Comparison of ENCODE assay signal across 13 mouse cellular contexts in the genomic region with DNA sequence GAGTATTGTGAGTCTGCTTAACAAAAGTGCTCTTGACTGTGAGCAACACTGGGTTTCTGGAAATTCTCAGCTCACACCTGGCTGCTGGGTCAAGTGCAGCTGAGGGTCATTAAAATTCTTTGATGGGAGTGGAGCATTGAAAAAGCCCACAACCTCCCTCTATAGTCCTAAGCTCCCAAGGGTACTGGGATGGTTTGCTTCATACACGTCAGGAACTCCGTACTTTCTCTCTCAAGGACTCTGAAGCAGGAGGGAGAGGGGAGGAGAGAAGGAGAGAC. TPM values are rescaled to one million over a fixed set of nuclear protein-coding genes. Genes with fewer than 3 reads are reported as not detected.
DNase-seq lines count a peak whose midpoint lies in the region; ATAC-seq and TF ChIP-seq lines count a peak whose summit lies in the region.
"Had no signal": no experiment of that assay in that cellular context is flagged by ENCODE, and none has a peak within 500 bp of the region (broad histone marks: within the 10 kb centered on the region; RNA-seq: fewer than 3 reads in every experiment).

No protein-coding gene starts in this region.

- no peak for TF ChIP-seq CTCF in MEL (IDR thresholded peaks at IDR 0.05 in 2 of 3, conservative IDR thresholded peaks at IDR 0.05 in 1 of 3; ENCODE audit: control insufficient read depth in 1 of 3, insufficient read depth in 1 of 3, low read depth in 2 of 3, low read length in 3 of 3, poor library complexity in 1 of 3, severe bottlenecking in 1 of 3)
- no peak for TF ChIP-seq CTCF in heart, postnatal 0 days (IDR thresholded peaks at IDR 0.05; ENCODE audit: low read depth)

- TF ChIP-seq EP300 in MEL (IDR thresholded peaks at IDR 0.05; ENCODE audit: low read depth in 1 of 2, low read length in 2 of 2), result no peak
- TF ChIP-seq EP300 in heart, postnatal 0 days (IDR thresholded peaks at IDR 0.05; ENCODE audit: low read depth), result no peak

- H3K79me2 ChIP-seq in MEL (ENCODE audit: control insufficient read depth, insufficient read depth, low read length, poor library complexity), result no peaks in the 10 kb centered on the region

- H3K4me2 ChIP-seq in embryonic facial prominence, embryonic 11.5 days (ENCODE audit: low read depth, low read length), result no peak overlapping the region
- H3K4me2 ChIP-seq in heart, postnatal 0 days (ENCODE audit: low read depth, low read length), result peak overlapping the region; percentile 40
- H3K4me2 ChIP-seq in lung, embryonic 16.5 days (ENCODE audit: low read depth, low read length), result 0 out of 2 replicates have a peak overlapping the region, but pooled peaks have one; percentile 26
- H3K4me2 ChIP-seq: embryonic facial prominence, embryonic 15.5 days had no signal

- H3K9ac ChIP-seq in embryonic facial prominence, embryonic 11.5 days (replicated peaks; ENCODE audit: low read length), result no peak overlapping the region
- peak overlapping the region; percentile 53 for H3K9ac ChIP-seq in MEL (ENCODE audit: control insufficient read depth, low read depth, low read length, poor library complexity, severe bottlenecking)
- no peak overlapping the region for H3K9ac ChIP-seq in heart, postnatal 0 days (replicated peaks; ENCODE audit: low read depth, low read length)
- no peak overlapping the region; the same call in 1 of the 2 replicates for H3K9ac ChIP-seq in lung, embryonic 16.5 days (ENCODE audit: low read length)
- H3K9ac ChIP-seq: embryonic facial prominence, embryonic 15.5 days; forebrain, postnatal 0 days had no signal

- H3K4me3 ChIP-seq in embryonic facial prominence, embryonic 11.5 days (ENCODE audit: low read depth, low read length), result no peak overlapping the region
- no peak overlapping the region for H3K4me3 ChIP-seq in embryonic facial prominence, embryonic 10.5 days
- H3K4me3 ChIP-seq in MEL (ENCODE audit: control insufficient read depth in 1 of 2, insufficient read depth in 1 of 2, low read depth in 2 of 2, low read length in 2 of 2), result no peak overlapping the region
- no peak overlapping the region for H3K4me3 ChIP-seq in heart, postnatal 0 days (ENCODE audit: low read depth, low read length)
- no peak overlapping the region for H3K4me3 ChIP-seq in lung, embryonic 16.5 days (ENCODE audit: low read length)
- H3K4me3 ChIP-seq: embryonic facial prominence, embryonic 15.5 days had no signal

- DNase-seq in embryonic facial prominence, embryonic 11.5 days (ENCODE audit: low spot score), result peak; percentile 46
- DNase-seq in embryonic facial prominence, embryonic 10.5 days (ENCODE audit: low spot score), result no peak
- DNase-seq in MEL (ENCODE audit: low read depth, low spot score), result no peak
- DNase-seq in heart, postnatal 0 days (ENCODE audit: low spot score), result peak; percentile 62
- DNase-seq in layer of hippocampus, postnatal 25 days (ENCODE audit: extremely low spot score in 1 of 2, low spot score in 1 of 2), result no peak
- no peak for DNase-seq in spleen, adult 12 weeks (ENCODE audit: low spot score)
- no peak for DNase-seq in urinary bladder, postnatal 14 days (ENCODE audit: low spot score)
- DNase-seq: cerebellum, adult 18-20 months; forebrain, postnatal 0 days; kidney, postnatal 36 days had no signal

- no peaks in the 10 kb centered on the region for H3K4me1 ChIP-seq in embryonic facial prominence, embryonic 11.5 days (ENCODE audit: control insufficient read depth, insufficient read depth, low read length)
- peaks cover 11% of the 10 kb centered on the region; the same call in 1 of the 2 replicates for H3K4me1 ChIP-seq in embryonic facial prominence, embryonic 10.5 days
- H3K4me1 ChIP-seq in MEL (ENCODE audit: control insufficient read depth in 1 of 2, insufficient read depth in 2 of 2, low read length in 2 of 2), result peaks cover 12 to 37% of the 10 kb centered on the region in 2 experiments
- H3K4me1 ChIP-seq in heart, postnatal 0 days (ENCODE audit: control insufficient read depth, insufficient read depth), result peaks cover 11% of the 10 kb centered on the region; the same call in 1 of the 2 replicates
- H3K4me1 ChIP-seq in lung, embryonic 16.5 days (replicated peaks; ENCODE audit: control insufficient read depth, insufficient read depth, low read length), result peaks cover 8% of the 10 kb centered on the region; the same call in 1 of the 2 replicates
- H3K4me1 ChIP-seq: embryonic facial prominence, embryonic 15.5 days had no signal

- TF ChIP-seq POLR2A in MEL (IDR thresholded peaks at IDR 0.05; ENCODE audit: control insufficient read depth in 1 of 2, insufficient read depth in 1 of 2, low read depth in 1 of 2, low read length in 2 of 2, poor library complexity in 1 of 2), result no peak

- no peaks in the 10 kb centered on the region for H3K27me3 ChIP-seq in embryonic facial prominence, embryonic 11.5 days (ENCODE audit: control insufficient read depth, insufficient read depth, low read length)
- no peaks in the 10 kb centered on the region for H3K27me3 ChIP-seq in embryonic facial prominence, embryonic 10.5 days (replicated peaks; ENCODE audit: low read depth, poor library complexity, severe bottlenecking)
- H3K27me3 ChIP-seq in MEL (ENCODE audit: control insufficient read depth in 1 of 2, insufficient read depth in 2 of 2, low read length in 2 of 2), result no peaks in the 10 kb centered on the region
- no peaks in the 10 kb centered on the region for H3K27me3 ChIP-seq in heart, postnatal 0 days (ENCODE audit: control insufficient read depth, insufficient read depth, low read length)
- no peaks in the 10 kb centered on the region for H3K27me3 ChIP-seq in lung, embryonic 16.5 days (ENCODE audit: control insufficient read depth, insufficient read depth, low read depth, low read length)
- H3K27me3 ChIP-seq: embryonic facial prominence, embryonic 15.5 days had no signal

- H3K27ac ChIP-seq in embryonic facial prominence, embryonic 11.5 days (replicated peaks; ENCODE audit: low read depth, low read length), result no peak overlapping the region
- no peak overlapping the region for H3K27ac ChIP-seq in embryonic facial prominence, embryonic 10.5 days (replicated peaks)
- H3K27ac ChIP-seq in MEL (ENCODE audit: control insufficient read depth, low read depth, low read length), result peak overlapping the region; percentile 80
- peak overlapping the region; percentile 85 for H3K27ac ChIP-seq in heart, postnatal 0 days (ENCODE audit: low read depth)
- H3K27ac ChIP-seq in lung, embryonic 16.5 days (ENCODE audit: low read length), result peak overlapping the region; percentile 66
- H3K27ac ChIP-seq: embryonic facial prominence, embryonic 15.5 days; hindbrain, postnatal 0 days had no signal

- no peaks in the 10 kb centered on the region for H3K36me3 ChIP-seq in embryonic facial prominence, embryonic 11.5 days (replicated peaks; ENCODE audit: control insufficient read depth, insufficient read depth, low read depth, low read length)
- no peaks in the 10 kb centered on the region for H3K36me3 ChIP-seq in embryonic facial prominence, embryonic 10.5 days (replicated peaks)
- peaks cover 0 to 26% of the 10 kb centered on the region in 2 experiments; a peak in 2 of 4 replicates for H3K36me3 ChIP-seq in MEL (ENCODE audit: control insufficient read depth in 1 of 2, insufficient read depth in 2 of 2, low read length in 2 of 2)
- no peaks in the 10 kb centered on the region for H3K36me3 ChIP-seq in heart, postnatal 0 days (replicated peaks; ENCODE audit: control insufficient read depth, insufficient read depth, low read length)
- no peaks in the 10 kb centered on the region for H3K36me3 ChIP-seq in lung, embryonic 16.5 days (ENCODE audit: control insufficient read depth, insufficient read depth, low read length)
- H3K36me3 ChIP-seq: embryonic facial prominence, embryonic 15.5 days had no signal

- WGBS in embryonic facial prominence, embryonic 11.5 days, result 40% methylated on average over 2 of the region's 2 CpGs
- WGBS in embryonic facial prominence, embryonic 10.5 days, result 53% methylated on average over 2 of the region's 2 CpGs
- 35% methylated on average over 2 of the region's 2 CpGs for WGBS in heart, postnatal 0 days
- WGBS in lung, embryonic 16.5 days, result 37% methylated on average over 2 of the region's 2 CpGs

- TF ChIP-seq RAD21 in MEL (IDR thresholded peaks at IDR 0.05; ENCODE audit: low read depth, low read length), result no peak

- ATAC-seq in embryonic facial prominence, embryonic 11.5 days (replicated peaks; ENCODE audit: insufficient number of reproducible peaks, low FRiP score, low TSS enrichment, low read depth), result no peak
- ATAC-seq in heart, postnatal 0 days (ENCODE audit: insufficient read depth, low read depth), result peak; percentile 74
- peak; percentile 89 for ATAC-seq in lung, embryonic 16.5 days (ENCODE audit: low read depth)
- ATAC-seq: forebrain, postnatal 0 days; hindbrain, postnatal 0 days had no signal

- no peaks in the 10 kb centered on the region for H3K9me3 ChIP-seq in embryonic facial prominence, embryonic 11.5 days (replicated peaks; ENCODE audit: control insufficient read depth, low read length)
- no peaks in the 10 kb centered on the region for H3K9me3 ChIP-seq in embryonic facial prominence, embryonic 10.5 days
- H3K9me3 ChIP-seq in MEL (replicated peaks; ENCODE audit: insufficient read depth, low read length), result no peaks in the 10 kb centered on the region
- H3K9me3 ChIP-seq in heart, postnatal 0 days (replicated peaks; ENCODE audit: control insufficient read depth, low read length), result no peaks in the 10 kb centered on the region
- H3K9me3 ChIP-seq in lung, embryonic 16.5 days (ENCODE audit: control insufficient read depth, low read length), result no peaks in the 10 kb centered on the region
- H3K9me3 ChIP-seq: embryonic facial prominence, embryonic 15.5 days had no signal

RNA-seq across cellular contexts. Expression of a gene that starts 19.3 kb away (rescaled TPM):
- 21.0 and 24.4 TPM in 2 replicates for polyA plus RNA-seq in embryonic facial prominence, embryonic 11.5 days (2014; fragmentation: Nextera tagmentation; extraction: Ambion mirVana)
- polyA plus RNA-seq in embryonic facial prominence, embryonic 10.5 days (2016; fragmentation: Nextera tagmentation; extraction: Ambion mirVana), result 12.2 and 14.6 TPM in 2 replicates
- total RNA-seq in MEL (2012; rRNA removed), result 18.4 and 19.4 TPM in 2 replicates
- polyA plus RNA-seq in MEL (2012; ENCODE audit: insufficient read depth in 1 of 2, insufficient read length in 2 of 2, low read depth in 1 of 2, low replicate concordance in 2 of 2, missing spikeins in 1 of 2), result 10 to 100 TPM in 1 of 2 experiments, not detected in 1; 39.0 TPM
- 19.5 and 31.8 TPM in 2 replicates for total RNA-seq in heart, postnatal 0 days (2014; rRNA removed; ENCODE audit: low replicate concordance)
- polyA plus RNA-seq in heart, postnatal 0 days (2015; fragmentation: Nextera tagmentation; extraction: Ambion mirVana), result 51.3 and 52.5 TPM in 2 replicates
- polyA plus RNA-seq in lung, embryonic 16.5 days (2015; fragmentation: Nextera tagmentation; extraction: Ambion mirVana), result 29.3 and 31.2 TPM in 2 replicates
- 10 to 100 TPM; 82.2 to 99.1 TPM for total RNA-seq in layer of hippocampus, postnatal 25 days (2021)

RNA-seq across cellular contexts. Expression of a gene that starts 36.1 kb away (rescaled TPM):
- 143 and 151 TPM in 2 replicates for polyA plus RNA-seq in embryonic facial prominence, embryonic 11.5 days (2014; fragmentation: Nextera tagmentation; extraction: Ambion mirVana)
- polyA plus RNA-seq in embryonic facial prominence, embryonic 10.5 days (2016; fragmentation: Nextera tagmentation; extraction: Ambion mirVana), result 127 and 130 TPM in 2 replicates
- 44.0 and 49.0 TPM in 2 replicates for total RNA-seq in MEL (2012; rRNA removed)
- polyA plus RNA-seq in MEL (2012; ENCODE audit: insufficient read depth in 1 of 2, insufficient read length in 2 of 2, low read depth in 1 of 2, low replicate concordance in 2 of 2, missing spikeins in 1 of 2), result 10 to 100 TPM in 1 of 2 experiments, not detected in 1; 33.9 TPM
- total RNA-seq in heart, postnatal 0 days (2014; rRNA removed; ENCODE audit: low replicate concordance), result 30.6 and 58.0 TPM in 2 replicates
- polyA plus RNA-seq in heart, postnatal 0 days (2015; fragmentation: Nextera tagmentation; extraction: Ambion mirVana), result 88.2 and 98.1 TPM in 2 replicates
- polyA plus RNA-seq in lung, embryonic 16.5 days (2015; fragmentation: Nextera tagmentation; extraction: Ambion mirVana), result 136 and 139 TPM in 2 replicates
- 10 to 100 TPM; 66.2 to 74.1 TPM for total RNA-seq in layer of hippocampus, postnatal 25 days (2021)

Comparison
In these comparisons a context has a peak if more than half of its experiments do, and no peak if none do; other contexts are left out.
1. DNase-seq: peak in embryonic facial prominence, embryonic 11.5 days (single experiment) and heart, postnatal 0 days (single experiment); none in embryonic facial prominence, embryonic 10.5 days (single experiment), MEL (single experiment), layer of hippocampus, postnatal 25 days (0 of 2), spleen, adult 12 weeks (single experiment) and urinary bladder, postnatal 14 days (single experiment).
2. H3K27ac ChIP-seq: peak in MEL (single experiment), heart, postnatal 0 days (single experiment) and lung, embryonic 16.5 days (single experiment); none in embryonic facial prominence, embryonic 11.5 days (single experiment) and embryonic facial prominence, embryonic 10.5 days (single experiment).